16 mouse cellular contexts compared by ENCODE assay signal in the genomic region with DNA sequence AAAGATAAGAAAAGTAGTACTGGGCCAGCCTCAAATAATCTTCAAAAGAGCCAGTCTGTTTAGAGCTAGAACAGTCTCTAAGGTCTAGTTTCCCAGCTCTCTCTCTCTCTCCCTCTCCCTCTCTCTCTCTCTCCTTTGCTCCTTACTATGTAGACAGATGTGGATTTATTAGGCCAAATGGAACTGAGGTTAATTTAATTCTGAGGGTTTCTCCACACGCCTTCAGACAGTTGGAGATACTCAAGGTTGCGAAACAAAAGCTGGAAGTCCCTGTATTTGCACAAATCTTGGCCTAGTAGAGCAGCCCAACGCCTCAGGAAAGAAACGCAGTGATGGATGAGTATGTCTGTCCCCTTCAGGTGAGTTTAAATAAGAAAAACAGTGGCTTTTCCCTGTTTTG. TPM values are rescaled to one million over a fixed set of nuclear protein-coding genes. Genes with fewer than 3 reads are reported as not detected.
A peak's percentile ranks its signal among the peaks of the same experiment; 100 is the strongest.
DNase-seq lines count a peak whose midpoint lies in the region; ATAC-seq and TF ChIP-seq lines count a peak whose summit lies in the region.
"Had no signal": no experiment of that assay in that cellular context is flagged by ENCODE, and none has a peak within 500 bp of the region (broad histone marks: within the 10 kb centered on the region; RNA-seq: fewer than 3 reads in every experiment).

No protein-coding gene starts in this region.

- no peak overlapping the region for H3K4me3 ChIP-seq in hindbrain, embryonic 10.5 days
- H3K4me3 ChIP-seq in hindbrain, embryonic 11.5 days (ENCODE audit: low read depth, low read length), result no peak overlapping the region
- no peak overlapping the region for H3K4me3 ChIP-seq in embryonic fibroblast, embryonic 13.5 days (ENCODE audit: insufficient read depth, low read length)
- H3K4me3 ChIP-seq: heart, embryonic 13.5 days; layer of hippocampus, adult 2 months; liver, embryonic 13.5 days had no signal

- no peaks in the 10 kb centered on the region for H3K9me3 ChIP-seq in hindbrain, embryonic 10.5 days
- H3K9me3 ChIP-seq in hindbrain, embryonic 11.5 days (ENCODE audit: control insufficient read depth, low read length), result no peaks in the 10 kb centered on the region
- H3K9me3 ChIP-seq: heart, embryonic 13.5 days; liver, embryonic 13.5 days had no signal

- H3K9ac ChIP-seq in hindbrain, embryonic 11.5 days (ENCODE audit: low read depth, low read length), result no peak overlapping the region
- H3K9ac ChIP-seq: heart, embryonic 13.5 days; liver, embryonic 13.5 days had no signal

- no peak for ATAC-seq in hindbrain, embryonic 11.5 days (ENCODE audit: low FRiP score)
- no peak for ATAC-seq in cerebellum, adult (ENCODE audit: insufficient number of reproducible peaks, low FRiP score, low TSS enrichment)
- ATAC-seq: forebrain, embryonic 16.5 days had no signal

- peaks cover 38% of the 10 kb centered on the region for H3K4me1 ChIP-seq in hindbrain, embryonic 10.5 days (replicated peaks)
- H3K4me1 ChIP-seq in hindbrain, embryonic 11.5 days (replicated peaks; ENCODE audit: control insufficient read depth, insufficient read depth, low read length), result peaks cover 2% of the 10 kb centered on the region; the same call in 1 of the 2 replicates
- peaks cover 10% of the 10 kb centered on the region for H3K4me1 ChIP-seq in embryonic fibroblast, embryonic 13.5 days (ENCODE audit: control insufficient read depth, insufficient read depth, low read length)
- H3K4me1 ChIP-seq: liver, embryonic 13.5 days had no signal

- TF ChIP-seq CTCF in embryonic fibroblast, embryonic 13.5 days (IDR thresholded peaks at IDR 0.05; ENCODE audit: borderline replicate concordance, insufficient read depth, low read length), result no peak

- H3K36me3 ChIP-seq in hindbrain, embryonic 10.5 days, result no peaks in the 10 kb centered on the region
- no peaks in the 10 kb centered on the region for H3K36me3 ChIP-seq in hindbrain, embryonic 11.5 days (ENCODE audit: control insufficient read depth, insufficient read depth, low read length)
- H3K36me3 ChIP-seq: heart, embryonic 13.5 days; liver, embryonic 13.5 days had no signal

- no peak for TF ChIP-seq POLR2A in embryonic fibroblast, embryonic 13.5 days (IDR thresholded peaks at IDR 0.05; ENCODE audit: low read depth, low read length)

- 86% methylated on average over 4 of the region's 4 CpGs for WGBS in hindbrain, embryonic 10.5 days
- WGBS in hindbrain, embryonic 11.5 days, result 79% methylated on average over 4 of the region's 4 CpGs

- DNase-seq in hindbrain, embryonic 10.5 days (ENCODE audit: low spot score), result no peak
- no peak for DNase-seq in hindbrain, embryonic 11.5 days (ENCODE audit: low spot score)
- peak; percentile 29 for DNase-seq in MN1 (ENCODE audit: low spot score)
- DNase-seq in lung, postnatal 36 days, result peak; percentile 59
- no peak for DNase-seq in cerebellum, adult 9-10 months
- no peak for DNase-seq in left cerebral cortex, adult 18-20 months (ENCODE audit: low spot score in 2 of 2)
- DNase-seq: cerebellum, adult 18-20 months; liver, embryonic 13.5 days; midbrain, embryonic 14.5 days; right cerebral cortex, adult 18-20 months; thymus, postnatal 25 days had no signal

- H3K4me2 ChIP-seq in hindbrain, embryonic 11.5 days (replicated peaks; ENCODE audit: low read depth, low read length), result no peak overlapping the region
- H3K4me2 ChIP-seq: heart, embryonic 13.5 days; liver, embryonic 13.5 days had no signal

- H3K27me3 ChIP-seq in hindbrain, embryonic 10.5 days (ENCODE audit: insufficient read depth, poor library complexity, severe bottlenecking), result 0 out of 2 replicates have a peak, but pooled peaks cover 5% of the 10 kb centered on the region
- no peaks in the 10 kb centered on the region for H3K27me3 ChIP-seq in hindbrain, embryonic 11.5 days (ENCODE audit: control insufficient read depth, insufficient read depth, low read length)
- H3K27me3 ChIP-seq: liver, embryonic 13.5 days had no signal

- H3K27ac ChIP-seq in hindbrain, embryonic 10.5 days, result peak overlapping the region; percentile 40; the same call in 1 of the 2 replicates
- no peak overlapping the region for H3K27ac ChIP-seq in hindbrain, embryonic 11.5 days (ENCODE audit: low read depth, low read length)
- peak overlapping the region; percentile 59 for H3K27ac ChIP-seq in embryonic fibroblast, embryonic 13.5 days (ENCODE audit: insufficient read depth, low read length)
- H3K27ac ChIP-seq: heart, embryonic 13.5 days; layer of hippocampus, adult 2 months; liver, embryonic 13.5 days had no signal

RNA-seq across cellular contexts. Expression of gene Fzd7, which starts 24.4 kb away (rescaled TPM):
- 14.4 and 16.1 TPM in 2 replicates for polyA plus RNA-seq in hindbrain, embryonic 10.5 days (2016; fragmentation: Nextera tagmentation; extraction: Ambion mirVana)
- polyA plus RNA-seq in hindbrain, embryonic 11.5 days (2014; fragmentation: Nextera tagmentation; extraction: Ambion mirVana), result 13.0 and 15.4 TPM in 2 replicates
- 43.0 and 50.6 TPM in 2 replicates for polyA plus RNA-seq in embryonic fibroblast, embryonic 13.5 days (2011; ENCODE audit: insufficient read length, low read depth, missing spikeins)
- 1 to 10 TPM; 7.3 to 8.1 TPM for total RNA-seq in left cerebral cortex, adult 18-20 months (2021)

RNA-seq across cellular contexts. Expression of gene Gm973, which starts 58.2 kb away (rescaled TPM):
- polyA plus RNA-seq in hindbrain, embryonic 10.5 days (2016; fragmentation: Nextera tagmentation; extraction: Ambion mirVana), result 9.0 TPM in 2 replicates
- polyA plus RNA-seq in hindbrain, embryonic 11.5 days (2014; fragmentation: Nextera tagmentation; extraction: Ambion mirVana), result 7.7 and 9.5 TPM in 2 replicates
- not detected in 2 replicates for polyA plus RNA-seq in embryonic fibroblast, embryonic 13.5 days (2011; ENCODE audit: insufficient read length, low read depth, missing spikeins)
- total RNA-seq in left cerebral cortex, adult 18-20 months (2021), result 10 to 100 TPM; 13.0 to 13.9 TPM

Comparison
In these comparisons a context has a peak if more than half of its experiments do, and no peak if none do; other contexts are left out.
1. DNase-seq: peak in MN1 (single experiment) and lung, postnatal 36 days (single experiment); none in hindbrain, embryonic 10.5 days (single experiment), hindbrain, embryonic 11.5 days (single experiment), cerebellum, adult 9-10 months (single experiment) and left cerebral cortex, adult 18-20 months (0 of 2).